Mouse (Mus musculus): ENCODE results near the gene P2rx1.

DNA sequence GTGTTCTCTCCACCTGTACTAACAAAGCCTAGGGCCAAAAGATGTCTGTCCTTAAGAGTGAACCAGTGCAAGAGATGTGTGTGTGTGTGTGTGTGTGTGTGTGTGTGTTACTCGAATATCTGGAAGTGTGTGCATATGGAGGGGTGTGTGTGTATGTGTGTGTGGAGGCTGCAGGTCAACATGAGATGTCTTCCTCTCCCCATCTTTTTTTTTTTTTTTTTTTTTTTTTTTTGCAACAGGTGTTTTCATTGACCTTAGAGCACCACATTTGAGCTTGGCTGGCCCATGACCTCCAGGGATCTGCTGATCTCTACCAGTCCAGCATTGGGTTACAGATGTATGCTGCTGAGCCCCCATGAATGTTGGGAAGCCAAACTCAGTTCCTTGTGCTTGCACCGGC lies 2.1 kb upstream of the P2rx1 start:
- TF ChIP-seq CTCF (IDR thresholded peaks at IDR 0.05) (no peak), POLR2A (IDR thresholded peaks at IDR 0.05; ENCODE audit: insufficient read depth, low read depth, low read length) (no peak), EP300 (IDR thresholded peaks at IDR 0.05; ENCODE audit: insufficient read depth, low read depth, low read length) (no peak)

Measured in heart, adult 2 months (tissue).